18 mouse cellular contexts compared by ENCODE assay signal in the genomic region with DNA sequence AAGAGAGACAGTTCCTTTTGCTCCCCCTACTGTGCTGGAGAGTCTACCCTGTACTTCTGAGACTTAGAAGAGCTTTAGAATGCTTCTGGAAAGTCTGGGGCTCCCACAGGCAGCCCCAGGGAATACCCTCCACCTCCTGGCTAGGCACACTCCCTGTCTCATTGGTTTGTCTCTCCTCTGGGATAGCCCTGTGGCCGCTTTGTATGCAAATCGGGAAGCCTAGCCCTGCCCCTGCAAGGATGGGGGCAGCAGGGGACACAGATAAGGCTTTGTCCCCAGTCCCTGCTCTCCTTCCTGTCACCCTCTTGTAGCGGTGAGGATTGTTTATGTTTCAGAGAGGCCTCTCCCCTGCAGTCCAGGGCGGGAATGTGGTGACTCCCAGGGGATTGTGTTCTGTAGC. TPM values are rescaled to one million over a fixed set of nuclear protein-coding genes. Genes with fewer than 3 reads are reported as not detected.
A peak's percentile ranks its signal among the peaks of the same experiment; 100 is the strongest.
DNase-seq lines count a peak whose midpoint lies in the region; ATAC-seq and TF ChIP-seq lines count a peak whose summit lies in the region.
"Had no signal": no experiment of that assay in that cellular context is flagged by ENCODE, and none has a peak within 500 bp of the region (broad histone marks: within the 10 kb centered on the region; RNA-seq: fewer than 3 reads in every experiment).

No protein-coding gene starts in this region.

- 34% methylated on average over 4 of the region's 4 CpGs for WGBS in heart, postnatal 0 days
- 36% methylated on average over 4 of the region's 4 CpGs for WGBS in lung, embryonic 16.5 days
- WGBS in lung, postnatal 0 days = 47% methylated on average over 4 of the region's 4 CpGs

- no peak for TF ChIP-seq CTCF in heart, postnatal 0 days (IDR thresholded peaks at IDR 0.05; ENCODE audit: low read depth)
- no peak for TF ChIP-seq CTCF in lung, postnatal 0 days (IDR thresholded peaks at IDR 0.05)
- TF ChIP-seq CTCF in cortical plate, adult 2 months (IDR thresholded peaks at IDR 0.05; ENCODE audit: extremely low read depth, insufficient read depth, low read length) = no peak

- peak; percentile 30 for DNase-seq in cerebellum, adult 9-11 months
- no peak for DNase-seq in cerebellum, postnatal 4 days (ENCODE audit: low spot score in 2 of 2)
- DNase-seq in heart, postnatal 0 days (ENCODE audit: low spot score) = no peak
- DNase-seq in heart, adult 11 months = no peak
- DNase-seq in lung, postnatal 0 days (ENCODE audit: low spot score) = no peak
- no peak for DNase-seq in B cell, adult 2 months
- DNase-seq: forebrain, postnatal 0 days; lung, postnatal 36 days; right cerebral cortex, postnatal 14 days had no signal

- no peaks in the 10 kb centered on the region for H3K9me3 ChIP-seq in heart, postnatal 0 days (replicated peaks; ENCODE audit: control insufficient read depth, low read length)
- no peaks in the 10 kb centered on the region for H3K9me3 ChIP-seq in lung, embryonic 16.5 days (ENCODE audit: control insufficient read depth, low read length)
- no peaks in the 10 kb centered on the region for H3K9me3 ChIP-seq in lung, postnatal 0 days (ENCODE audit: low read length)
- H3K9me3 ChIP-seq: liver, embryonic 12.5 days; midbrain, embryonic 12.5 days had no signal

- H3K36me3 ChIP-seq in heart, postnatal 0 days (replicated peaks; ENCODE audit: control insufficient read depth, insufficient read depth, low read length) = no peaks in the 10 kb centered on the region
- peaks cover 7% of the 10 kb centered on the region; the same call in 1 of the 2 replicates for H3K36me3 ChIP-seq in lung, embryonic 16.5 days (ENCODE audit: control insufficient read depth, insufficient read depth, low read length)
- H3K36me3 ChIP-seq in lung, postnatal 0 days (ENCODE audit: insufficient read depth, low read length) = no peaks in the 10 kb centered on the region
- H3K36me3 ChIP-seq: liver, embryonic 12.5 days had no signal

- H3K4me3 ChIP-seq in heart, postnatal 0 days (ENCODE audit: low read depth, low read length) = no peak overlapping the region
- no peak overlapping the region for H3K4me3 ChIP-seq in lung, embryonic 16.5 days (ENCODE audit: low read length)
- no peak overlapping the region for H3K4me3 ChIP-seq in lung, postnatal 0 days (ENCODE audit: low read depth, low read length)
- no peak overlapping the region for H3K4me3 ChIP-seq in cortical plate, adult 2 months (ENCODE audit: insufficient read depth, low read length)
- H3K4me3 ChIP-seq: liver, embryonic 12.5 days; midbrain, embryonic 12.5 days had no signal

- TF ChIP-seq EP300 in heart, postnatal 0 days (IDR thresholded peaks at IDR 0.05; ENCODE audit: low read depth) = no peak
- no peak for TF ChIP-seq EP300 in lung, postnatal 0 days (IDR thresholded peaks at IDR 0.05)

- H3K9ac ChIP-seq in heart, postnatal 0 days (replicated peaks; ENCODE audit: low read depth, low read length) = no peak overlapping the region
- H3K9ac ChIP-seq in lung, embryonic 16.5 days (ENCODE audit: low read length) = no peak overlapping the region
- no peak overlapping the region for H3K9ac ChIP-seq in lung, postnatal 0 days (replicated peaks; ENCODE audit: low read depth)
- H3K9ac ChIP-seq: forebrain, postnatal 0 days; liver, embryonic 12.5 days; midbrain, embryonic 12.5 days had no signal

- no peak for TF ChIP-seq POLR2A in cortical plate, adult 2 months (IDR thresholded peaks at IDR 0.05; ENCODE audit: extremely low read depth, insufficient read depth, low read length)

- peaks cover 11% of the 10 kb centered on the region; the same call in 1 of the 2 replicates for H3K4me1 ChIP-seq in heart, postnatal 0 days (ENCODE audit: control insufficient read depth, insufficient read depth)
- peaks cover 5% of the 10 kb centered on the region for H3K4me1 ChIP-seq in lung, embryonic 16.5 days (replicated peaks; ENCODE audit: control insufficient read depth, insufficient read depth, low read length)
- H3K4me1 ChIP-seq in lung, postnatal 0 days (ENCODE audit: insufficient read depth, low read depth, low read length) = no peaks in the 10 kb centered on the region
- H3K4me1 ChIP-seq in cortical plate, adult 2 months (ENCODE audit: control insufficient read depth, insufficient read depth, low read length) = peaks cover 17% of the 10 kb centered on the region
- H3K4me1 ChIP-seq: liver, embryonic 12.5 days had no signal

- peak; percentile 58; the same call in 1 of the 2 replicates for ATAC-seq in heart, postnatal 0 days (ENCODE audit: insufficient read depth, low read depth)
- peak; percentile 49; the same call in 1 of the 2 replicates for ATAC-seq in lung, embryonic 16.5 days (ENCODE audit: low read depth)
- no peak; the same call in 1 of the 2 replicates for ATAC-seq in lung, postnatal 0 days
- ATAC-seq: forebrain, postnatal 0 days; intestine, embryonic 16.5 days; liver, embryonic 12.5 days; Patski had no signal

- H3K4me2 ChIP-seq in heart, postnatal 0 days (ENCODE audit: low read depth, low read length) = no peak overlapping the region
- no peak overlapping the region for H3K4me2 ChIP-seq in lung, embryonic 16.5 days (ENCODE audit: low read depth, low read length)
- H3K4me2 ChIP-seq in lung, postnatal 0 days (replicated peaks; ENCODE audit: low read depth, low read length) = no peak overlapping the region
- H3K4me2 ChIP-seq: liver, embryonic 12.5 days; midbrain, embryonic 12.5 days had no signal

- no peak overlapping the region for H3K27ac ChIP-seq in heart, postnatal 0 days (ENCODE audit: low read depth)
- H3K27ac ChIP-seq in lung, embryonic 16.5 days (ENCODE audit: low read length) = no peak overlapping the region
- no peak overlapping the region for H3K27ac ChIP-seq in lung, postnatal 0 days (ENCODE audit: low read length)
- H3K27ac ChIP-seq in cortical plate, adult 2 months (ENCODE audit: insufficient read depth, low read length) = peak overlapping the region; percentile 66; the same call in 1 of the 2 replicates
- H3K27ac ChIP-seq: kidney, postnatal 0 days; liver, embryonic 12.5 days; midbrain, embryonic 12.5 days had no signal

- no peaks in the 10 kb centered on the region for H3K27me3 ChIP-seq in heart, postnatal 0 days (ENCODE audit: control insufficient read depth, insufficient read depth, low read length)
- no peaks in the 10 kb centered on the region for H3K27me3 ChIP-seq in lung, embryonic 16.5 days (ENCODE audit: control insufficient read depth, insufficient read depth, low read depth, low read length)
- no peaks in the 10 kb centered on the region for H3K27me3 ChIP-seq in lung, postnatal 0 days (replicated peaks; ENCODE audit: insufficient read depth, low read length)
- H3K27me3 ChIP-seq: Patski had no signal

RNA-seq across cellular contexts. Expression of gene Tyro3, which starts 11.3 kb away (rescaled TPM):
- total RNA-seq in heart, postnatal 0 days (2014; rRNA removed; ENCODE audit: low replicate concordance) = 8.5 and 19.0 TPM in 2 replicates
- polyA plus RNA-seq in heart, postnatal 0 days (2015; fragmentation: Nextera tagmentation; extraction: Ambion mirVana) = 3.1 and 3.5 TPM in 2 replicates
- 17.0 and 20.1 TPM in 2 replicates for polyA plus RNA-seq in lung, embryonic 16.5 days (2015; fragmentation: Nextera tagmentation; extraction: Ambion mirVana)
- polyA plus RNA-seq in lung, postnatal 0 days (2015; fragmentation: Nextera tagmentation; extraction: Ambion mirVana) = 7.3 and 7.9 TPM in 2 replicates
- polyA plus RNA-seq in cortical plate, adult 2 months (2012; rRNA removed) = 164 and 169 TPM in 2 replicates

RNA-seq across cellular contexts. Expression of gene Rpap1, which starts 21.5 kb away (rescaled TPM):
- 13.9 and 20.5 TPM in 2 replicates for total RNA-seq in heart, postnatal 0 days (2014; rRNA removed; ENCODE audit: low replicate concordance)
- polyA plus RNA-seq in heart, postnatal 0 days (2015; fragmentation: Nextera tagmentation; extraction: Ambion mirVana) = 9.0 and 10.2 TPM in 2 replicates
- 28.2 and 31.3 TPM in 2 replicates for polyA plus RNA-seq in lung, embryonic 16.5 days (2015; fragmentation: Nextera tagmentation; extraction: Ambion mirVana)
- 10.0 and 11.0 TPM in 2 replicates for polyA plus RNA-seq in lung, postnatal 0 days (2015; fragmentation: Nextera tagmentation; extraction: Ambion mirVana)
- polyA plus RNA-seq in cortical plate, adult 2 months (2012; rRNA removed) = 14.6 and 15.4 TPM in 2 replicates

RNA-seq across cellular contexts. Expression of gene Ltk, which starts 48.6 kb away (rescaled TPM):
- total RNA-seq in heart, postnatal 0 days (2014; rRNA removed; ENCODE audit: low replicate concordance) = not detected in 2 replicates
- polyA plus RNA-seq in heart, postnatal 0 days (2015; fragmentation: Nextera tagmentation; extraction: Ambion mirVana) = 0.05 and 0.07 TPM in 2 replicates
- 1.3 and 1.5 TPM in 2 replicates for polyA plus RNA-seq in lung, embryonic 16.5 days (2015; fragmentation: Nextera tagmentation; extraction: Ambion mirVana)
- polyA plus RNA-seq in lung, postnatal 0 days (2015; fragmentation: Nextera tagmentation; extraction: Ambion mirVana) = 0.79 and 1.3 TPM in 2 replicates
- 63.2 and 74.8 TPM in 2 replicates for polyA plus RNA-seq in cortical plate, adult 2 months (2012; rRNA removed)
- total RNA-seq: gastrocnemius, adult 8-10 months had no signal
- polyA plus RNA-seq: embryonic facial prominence, embryonic 11.5 days had no signal

Comparison
In these comparisons a context has a peak if more than half of its experiments do, and no peak if none do; other contexts are left out.
1. RNA of gene Ltk, which starts 48.6 kb away (polyA plus RNA-seq): 63.2 to 74.8 TPM in cortical plate, adult 2 months; 1.3 to 1.5 TPM in lung, embryonic 16.5 days, 0.79 to 1.3 TPM in lung, postnatal 0 days and 0.05 to 0.07 TPM in heart, postnatal 0 days; every median in the first group is over 10 times any median in the second.